Mouse (Mus musculus): ENCODE results near the gene H2-DMb1. TPM values are rescaled to one million over a fixed set of nuclear protein-coding genes. Genes with fewer than 3 reads are reported as not detected.

H2-DMb1 gene
- polyA plus RNA-seq, 1 experiment from 2014 or later: 7.2 TPM

DNA sequence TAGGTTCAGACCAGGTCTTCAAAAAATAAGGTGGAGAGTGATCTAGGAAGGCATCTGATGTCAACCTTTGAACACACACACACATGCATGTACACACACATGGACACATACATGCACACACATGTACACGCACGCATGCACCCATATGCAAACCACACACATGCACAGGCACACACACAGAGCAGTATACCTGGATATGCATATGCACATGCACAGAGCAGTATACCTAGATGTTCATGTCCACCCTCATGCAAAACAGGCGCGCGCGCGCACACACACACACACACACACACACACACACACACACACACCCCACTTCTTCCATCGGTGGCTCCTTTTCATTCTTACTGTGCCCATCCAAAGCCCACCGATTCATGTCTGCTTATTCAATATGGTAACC is 55.0 kb downstream of the H2-DMb1 start:
- ATAC-seq: no peak
- no peak overlapping the region for H3K4me3 ChIP-seq (ENCODE audit: low read depth, low read length)
- no peaks in the 10 kb centered on the region for H3K9me3 ChIP-seq (ENCODE audit: low read length)
- H3K4me1 ChIP-seq (ENCODE audit: insufficient read depth, low read depth, low read length): no peaks in the 10 kb centered on the region
- H3K36me3 ChIP-seq (ENCODE audit: insufficient read depth, low read length): 0 out of 2 replicates have a peak, but pooled peaks cover 3% of the 10 kb centered on the region
- no peak for DNase-seq (ENCODE audit: low spot score)
- no peak overlapping the region for H3K9ac ChIP-seq (replicated peaks; ENCODE audit: low read depth)
- no peaks in the 10 kb centered on the region for H3K27me3 ChIP-seq (replicated peaks; ENCODE audit: insufficient read depth, low read length)
- no peak for TF ChIP-seq EP300 (IDR thresholded peaks at IDR 0.05)
- TF ChIP-seq CTCF (IDR thresholded peaks at IDR 0.05): no peak
- H3K27ac ChIP-seq (ENCODE audit: low read length): no peak overlapping the region
- H3K4me2 ChIP-seq (replicated peaks; ENCODE audit: low read depth, low read length): no peak overlapping the region
- 98% methylated on average over 9 of the region's 9 CpGs for WGBS

DNA sequence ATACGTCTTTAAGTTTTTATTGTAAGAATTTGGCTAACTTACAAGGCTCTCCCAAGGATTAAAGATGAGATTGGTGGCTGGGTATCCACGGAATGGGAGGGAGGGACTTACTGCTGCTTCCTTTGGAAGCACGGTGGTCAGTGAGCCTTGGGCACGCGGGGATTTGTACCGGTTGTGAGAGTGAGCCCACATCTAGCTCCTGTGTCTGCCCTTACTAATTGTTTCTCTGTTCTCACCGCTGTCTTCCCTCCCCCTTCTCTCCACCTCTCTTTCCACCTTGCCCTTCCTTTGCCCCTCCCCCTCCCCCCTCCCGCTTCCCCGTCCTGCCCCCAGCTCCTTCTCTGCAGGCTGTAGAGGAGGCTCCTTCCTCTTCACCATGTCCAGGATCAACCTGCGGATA is 55.5 kb downstream of the H2-DMb1 start:
- Histone ChIP-seq H3K4me3 (ENCODE audit: low read depth, low read length) (no peak overlapping the region), H3K27me3 (replicated peaks; ENCODE audit: insufficient read depth, low read length) (0 out of 2 replicates have a peak, but pooled peaks cover 2% of the 10 kb centered on the region), H3K9ac (replicated peaks; ENCODE audit: low read depth) (no peak overlapping the region), H3K9me3 (ENCODE audit: low read length) (no peaks in the 10 kb centered on the region), H3K4me2 (replicated peaks; ENCODE audit: low read depth, low read length) (no peak overlapping the region), H3K36me3 (ENCODE audit: insufficient read depth, low read length) (0 out of 2 replicates have a peak, but pooled peaks cover 3% of the 10 kb centered on the region), H3K4me1 (ENCODE audit: insufficient read depth, low read depth, low read length) (no peaks in the 10 kb centered on the region), H3K27ac (ENCODE audit: low read length) (no peak overlapping the region)
- no peak for DNase-seq (ENCODE audit: low spot score)
- 25% methylated on average over 9 of the region's 10 CpGs for WGBS
- TF ChIP-seq EP300 (IDR thresholded peaks at IDR 0.05): no peak
- no peak for TF ChIP-seq CTCF (IDR thresholded peaks at IDR 0.05)
- ATAC-seq: no peak

DNA sequence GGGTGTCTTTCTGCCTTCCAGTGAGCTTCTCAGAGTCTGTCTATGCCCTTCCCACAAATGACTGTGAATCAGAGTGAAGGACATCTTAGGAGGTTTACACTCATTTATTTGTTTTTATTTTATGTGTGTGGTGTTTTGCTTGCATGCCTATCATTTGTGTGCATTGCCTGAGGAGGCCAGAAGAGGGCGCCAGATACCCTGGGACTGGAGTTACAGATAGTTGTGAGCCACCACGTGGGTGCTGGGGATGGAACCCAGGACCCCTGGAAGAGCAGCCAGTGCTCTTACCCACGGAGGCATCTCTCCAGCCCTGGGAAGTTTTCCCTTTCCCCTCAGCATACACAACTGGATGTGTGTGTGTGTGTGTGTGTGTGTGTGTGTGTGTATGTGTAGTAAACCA is 56.8 kb downstream of the H2-DMb1 start:
- Histone ChIP-seq H3K27ac (ENCODE audit: low read length) (no peak overlapping the region), H3K9me3 (ENCODE audit: low read length) (no peaks in the 10 kb centered on the region), H3K4me3 (ENCODE audit: low read depth, low read length) (no peak overlapping the region), H3K4me1 (ENCODE audit: insufficient read depth, low read depth, low read length) (no peaks in the 10 kb centered on the region), H3K27me3 (replicated peaks; ENCODE audit: insufficient read depth, low read length) (0 out of 2 replicates have a peak, but pooled peaks cover 2% of the 10 kb centered on the region), H3K9ac (replicated peaks; ENCODE audit: low read depth) (no peak overlapping the region), H3K4me2 (replicated peaks; ENCODE audit: low read depth, low read length) (no peak overlapping the region), H3K36me3 (ENCODE audit: insufficient read depth, low read length) (0 out of 2 replicates have a peak, but pooled peaks cover 3% of the 10 kb centered on the region)
- DNase-seq (ENCODE audit: low spot score) (no peak), ATAC-seq (no peak)
- WGBS: 41% methylated on average over 3 of the region's 3 CpGs
- no peak for TF ChIP-seq EP300 (IDR thresholded peaks at IDR 0.05)
- peak; percentile 52 for TF ChIP-seq CTCF (IDR thresholded peaks at IDR 0.05)

Other genes starting within 250 kb of the H2-DMb1 start
- 0.29 and 0.55 TPM in 2 replicates for gene Platr17, start 247.9 kb upstream of the H2-DMb1 start, polyA plus RNA-seq (2015; fragmentation: Nextera tagmentation; extraction: Ambion mirVana)
- gene Daxx, start 243.7 kb upstream of the H2-DMb1 start, polyA plus RNA-seq (2015; fragmentation: Nextera tagmentation; extraction: Ambion mirVana): 23.9 and 29.0 TPM in 2 replicates
- gene Tapbp, start 237.2 kb upstream of the H2-DMb1 start, polyA plus RNA-seq (2015; fragmentation: Nextera tagmentation; extraction: Ambion mirVana): 102 and 113 TPM in 2 replicates
- gene Zbtb22, start 237.2 kb upstream of the H2-DMb1 start, polyA plus RNA-seq (2015; fragmentation: Nextera tagmentation; extraction: Ambion mirVana): 16.6 and 17.0 TPM in 2 replicates
- gene Rgl2, start 223.5 kb upstream of the H2-DMb1 start, polyA plus RNA-seq (2015; fragmentation: Nextera tagmentation; extraction: Ambion mirVana): 39.0 and 45.2 TPM in 2 replicates
- gene Pfdn6, start 212.7 kb upstream of the H2-DMb1 start, polyA plus RNA-seq (2015; fragmentation: Nextera tagmentation; extraction: Ambion mirVana): 99.7 and 103 TPM in 2 replicates
- 8.8 TPM in 2 replicates for gene Wdr46, start 212.4 kb upstream of the H2-DMb1 start, polyA plus RNA-seq (2015; fragmentation: Nextera tagmentation; extraction: Ambion mirVana)
- 9.3 and 12.0 TPM in 2 replicates for gene B3galt4, start 201.6 kb upstream of the H2-DMb1 start, polyA plus RNA-seq (2015; fragmentation: Nextera tagmentation; extraction: Ambion mirVana)
- 28.5 and 31.1 TPM in 2 replicates for gene Vps52, start 197.3 kb upstream of the H2-DMb1 start, polyA plus RNA-seq (2015; fragmentation: Nextera tagmentation; extraction: Ambion mirVana)
- gene Rps18, start 197.1 kb upstream of the H2-DMb1 start, polyA plus RNA-seq (2015; fragmentation: Nextera tagmentation; extraction: Ambion mirVana): 1,282 and 1,435 TPM in 2 replicates
- gene H2-K1, start 152.7 kb upstream of the H2-DMb1 start, polyA plus RNA-seq (2015; fragmentation: Nextera tagmentation; extraction: Ambion mirVana): 213 and 222 TPM in 2 replicates
- gene Ring1, start 128.4 kb upstream of the H2-DMb1 start, polyA plus RNA-seq (2015; fragmentation: Nextera tagmentation; extraction: Ambion mirVana): 18.8 and 19.1 TPM in 2 replicates
- gene H2-Ke6, start 125.0 kb upstream of the H2-DMb1 start, polyA plus RNA-seq (2015; fragmentation: Nextera tagmentation; extraction: Ambion mirVana): 57.9 and 59.8 TPM in 2 replicates
- 130 and 131 TPM in 2 replicates for gene Slc39a7, start 121.4 kb upstream of the H2-DMb1 start, polyA plus RNA-seq (2015; fragmentation: Nextera tagmentation; extraction: Ambion mirVana)
- gene Rxrb, start 121.3 kb upstream of the H2-DMb1 start, polyA plus RNA-seq (2015; fragmentation: Nextera tagmentation; extraction: Ambion mirVana): 35.0 and 35.7 TPM in 2 replicates
- gene Col11a2, start 113.6 kb upstream of the H2-DMb1 start, polyA plus RNA-seq (2015; fragmentation: Nextera tagmentation; extraction: Ambion mirVana): 0.25 and 0.44 TPM in 2 replicates
- 0.48 and 1.1 TPM in 2 replicates for gene H2-Oa, start 60.7 kb upstream of the H2-DMb1 start, polyA plus RNA-seq (2015; fragmentation: Nextera tagmentation; extraction: Ambion mirVana)
- 20.7 and 23.9 TPM in 2 replicates for gene H2-DMa, start 33.5 kb upstream of the H2-DMb1 start, polyA plus RNA-seq (2015; fragmentation: Nextera tagmentation; extraction: Ambion mirVana)
- gene Brd2, start 30.4 kb upstream of the H2-DMb1 start, polyA plus RNA-seq (2015; fragmentation: Nextera tagmentation; extraction: Ambion mirVana): 80.2 and 80.3 TPM in 2 replicates
- 1.8 and 2.2 TPM in 2 replicates for gene H2-DMb2, start 9.8 kb upstream of the H2-DMb1 start, polyA plus RNA-seq (2015; fragmentation: Nextera tagmentation; extraction: Ambion mirVana)
- 11.6 and 12.6 TPM in 2 replicates for gene Tap1, start 34.5 kb downstream of the H2-DMb1 start, polyA plus RNA-seq (2015; fragmentation: Nextera tagmentation; extraction: Ambion mirVana)
- 16.4 and 17.1 TPM in 2 replicates for gene Psmb9, start 34.7 kb downstream of the H2-DMb1 start, polyA plus RNA-seq (2015; fragmentation: Nextera tagmentation; extraction: Ambion mirVana)
- 54.9 and 58.6 TPM in 2 replicates for gene Psmb8, start 44.6 kb downstream of the H2-DMb1 start, polyA plus RNA-seq (2015; fragmentation: Nextera tagmentation; extraction: Ambion mirVana)
- 23.9 and 26.1 TPM in 2 replicates for gene Tap2, start 50.5 kb downstream of the H2-DMb1 start, polyA plus RNA-seq (2015; fragmentation: Nextera tagmentation; extraction: Ambion mirVana)
- gene H2-Ob, start 85.8 kb downstream of the H2-DMb1 start, polyA plus RNA-seq (2015; fragmentation: Nextera tagmentation; extraction: Ambion mirVana): 0.43 and 1.2 TPM in 2 replicates
- 17.8 and 19.2 TPM in 2 replicates for gene H2-Ab1, start 104.6 kb downstream of the H2-DMb1 start, polyA plus RNA-seq (2015; fragmentation: Nextera tagmentation; extraction: Ambion mirVana)
- gene H2-Aa, start 134.8 kb downstream of the H2-DMb1 start, polyA plus RNA-seq (2015; fragmentation: Nextera tagmentation; extraction: Ambion mirVana): 15.8 and 20.6 TPM in 2 replicates
- gene H2-Eb1, start 152.8 kb downstream of the H2-DMb1 start, polyA plus RNA-seq (2015; fragmentation: Nextera tagmentation; extraction: Ambion mirVana): 11.9 and 12.6 TPM in 2 replicates
- gene H2-Eb2, start 172.6 kb downstream of the H2-DMb1 start, polyA plus RNA-seq (2015; fragmentation: Nextera tagmentation; extraction: Ambion mirVana): not detected in 2 replicates
- gene Btnl2, start 201.8 kb downstream of the H2-DMb1 start, polyA plus RNA-seq (2015; fragmentation: Nextera tagmentation; extraction: Ambion mirVana): 0.07 TPM in 1 of 2 replicates, not detected in the other
- gene Btnl1, start 224.1 kb downstream of the H2-DMb1 start, polyA plus RNA-seq (2015; fragmentation: Nextera tagmentation; extraction: Ambion mirVana): not detected in 2 replicates
- gene BC051142, start 245.7 kb downstream of the H2-DMb1 start, polyA plus RNA-seq (2015; fragmentation: Nextera tagmentation; extraction: Ambion mirVana): 0.24 and 0.74 TPM in 2 replicates

All from lung, postnatal 0 days (tissue).